Mouse (Mus musculus): ENCODE measurements around the gene Ccdc40.

GRCm38 (mm10) chr11:119307658-119307867 lies 79.2 kb downstream of the Ccdc40 start, which contains the start of gene Card14:
- TF ChIP-seq CTCF (IDR thresholded peaks at IDR 0.05; ENCODE audit: borderline replicate concordance, extremely low read depth, insufficient read depth, insufficient read length) (no peak), POLR2A (IDR thresholded peaks at IDR 0.05; ENCODE audit: borderline replicate concordance, extremely low read depth, insufficient read depth, insufficient read length, poor library complexity, severe bottlenecking) (no peak)

All from brain, embryonic 14.5 days (tissue).